Mouse (Mus musculus): ENCODE data around the gene Omt2b. TPM values are rescaled to one million over a fixed set of nuclear protein-coding genes. Genes with fewer than 3 reads are reported as not detected.

Omt2b gene
- polyA plus RNA-seq (2017; shearing (Covaris generic)) = not detected

GRCm38 (mm10) chr9:78327289-78327688 lies at the start of gene Omt2b:
Omt2b (plus strand) TSS chr9:78327589.

DNA sequence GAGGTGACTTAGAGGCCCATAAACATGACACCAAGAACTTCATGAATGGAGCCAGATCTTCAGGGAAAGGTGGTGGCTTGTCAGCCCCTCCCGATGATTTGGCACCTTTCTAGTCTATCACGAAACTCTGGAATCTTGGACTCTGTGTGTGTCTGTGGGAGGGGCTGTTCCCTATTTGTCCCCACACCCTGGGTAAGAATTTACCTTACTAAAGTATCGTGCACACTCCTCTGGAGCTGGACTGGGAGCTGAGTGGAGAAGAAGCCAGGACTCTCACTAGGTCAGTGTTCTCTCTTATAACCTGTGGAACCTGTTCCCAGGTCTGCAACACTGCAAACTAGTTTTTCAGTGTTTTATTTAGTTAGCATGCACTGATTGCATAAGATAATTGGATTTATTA lies 37.7 kb upstream of the Omt2b start, which contains the start of gene Gm10639:
TSS of gene Gm10639 (plus strand) at position 201 of the 400 bp plus-strand sequence.

DNA sequence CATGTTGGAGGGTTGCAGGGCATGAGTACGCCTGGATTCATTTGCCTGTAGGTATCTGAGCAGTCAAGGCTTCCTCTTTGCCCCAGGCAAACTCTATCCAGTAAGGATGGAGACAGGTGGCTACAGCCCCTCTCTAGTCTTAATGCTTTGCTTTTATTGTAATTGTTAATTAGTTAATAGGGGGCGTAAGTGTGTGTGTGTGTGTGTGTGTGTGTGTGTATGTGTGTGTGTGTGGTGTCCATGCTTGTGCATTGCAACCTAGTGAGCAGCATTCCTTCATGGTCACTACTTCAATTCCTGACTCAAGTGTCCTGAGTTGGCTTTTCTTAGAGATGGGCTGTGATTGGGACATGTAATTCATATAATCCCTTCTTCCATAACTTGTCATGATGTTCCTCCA lies 12.7 kb upstream of the Omt2b start, which contains the start of gene Omt2a:
TSS of gene Omt2a (minus strand) at position 101 of the 400 bp plus-strand sequence.

DNA sequence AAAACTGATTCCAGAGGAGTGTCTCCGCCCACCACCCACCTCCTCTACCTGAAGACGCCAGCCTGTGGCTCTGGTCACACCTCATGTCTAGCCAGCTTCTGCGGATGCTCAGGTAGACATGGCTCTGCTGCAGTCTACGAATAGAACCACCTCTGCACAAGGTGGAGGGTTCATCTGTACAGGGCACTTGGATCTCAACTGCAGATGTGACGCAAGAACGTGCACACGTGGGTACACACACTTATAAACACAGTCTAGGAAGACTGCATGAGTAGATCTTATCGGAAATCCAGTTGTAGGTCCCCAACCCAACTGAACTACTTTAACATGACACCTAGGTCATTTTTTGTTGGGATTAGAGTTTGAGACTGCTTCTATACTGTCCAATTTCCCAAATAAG lies 28.2 kb downstream of the Omt2b start, which contains the start of gene Gsta2:
TSS of gene Gsta2 (minus strand) at position 178 of the 400 bp plus-strand sequence.

DNA sequence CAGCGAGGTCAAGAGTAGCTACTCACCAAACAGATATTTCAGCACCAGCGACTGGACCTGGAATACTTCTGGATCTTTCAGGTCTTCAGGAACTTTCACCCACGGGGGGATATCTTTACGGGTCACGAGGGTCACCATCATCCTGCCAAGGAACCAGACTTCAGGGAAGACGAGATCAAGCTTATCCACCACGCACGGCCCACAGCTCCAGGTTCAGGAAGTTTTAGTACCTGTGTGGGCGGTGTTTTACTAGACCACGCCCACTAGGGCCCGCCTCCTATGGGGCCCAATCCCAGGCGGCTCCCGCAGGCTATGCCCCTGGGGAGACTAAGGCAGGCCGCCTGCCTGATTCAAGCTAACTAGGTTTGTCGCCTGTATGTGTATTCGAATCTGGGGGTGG lies 40.6 kb downstream of the Omt2b start, which contains the start of gene Dppa5a:
TSS of gene Dppa5a (minus strand) at position 219 of the 400 bp plus-strand sequence.

GRCm38 (mm10) chr9:78378113-78378785 lies 50.9 kb downstream of the Omt2b start, which contains the start of gene Ooep:
Ooep (minus strand) TSS chr9:78378725.

Other genes starting within 250 kb of the Omt2b start
- gene Fbxo9, start 218.5 kb upstream of the Omt2b start, polyA plus RNA-seq (2017; shearing (Covaris generic)) = 30.3 TPM
- gene Ick, start 218.4 kb upstream of the Omt2b start, polyA plus RNA-seq (2017; shearing (Covaris generic)) = 13.3 TPM
- gene Gsta4, start 144.8 kb upstream of the Omt2b start, polyA plus RNA-seq (2017; shearing (Covaris generic)) = 24.2 TPM
- not detected for gene Gsta1, start 96.9 kb upstream of the Omt2b start, polyA plus RNA-seq (2017; shearing (Covaris generic))
- not detected for gene Gm3776, start 70.5 kb upstream of the Omt2b start, polyA plus RNA-seq (2017; shearing (Covaris generic))
- not detected for gene Gm10639, start 37.7 kb upstream of the Omt2b start, polyA plus RNA-seq (2017; shearing (Covaris generic))
- gene Omt2a, start 12.8 kb upstream of the Omt2b start, polyA plus RNA-seq (2017; shearing (Covaris generic)) = not detected
- not detected for gene Gsta2, start 28.2 kb downstream of the Omt2b start, polyA plus RNA-seq (2017; shearing (Covaris generic))
- not detected for gene Dppa5a, start 40.6 kb downstream of the Omt2b start, polyA plus RNA-seq (2017; shearing (Covaris generic))
- gene Ooep, start 51.1 kb downstream of the Omt2b start, polyA plus RNA-seq (2017; shearing (Covaris generic)) = not detected
- gene Ddx43, start 68.2 kb downstream of the Omt2b start, polyA plus RNA-seq (2017; shearing (Covaris generic)) = 5.9 TPM
- 2.3 TPM for gene Cgas, start 115.6 kb downstream of the Omt2b start, polyA plus RNA-seq (2017; shearing (Covaris generic))
- 17.2 TPM for gene Mto1, start 120.6 kb downstream of the Omt2b start, polyA plus RNA-seq (2017; shearing (Covaris generic))
- gene Gm17324, start 121.2 kb downstream of the Omt2b start, polyA plus RNA-seq (2017; shearing (Covaris generic)) = not detected
- gene Eef1a1, start 161.6 kb downstream of the Omt2b start, polyA plus RNA-seq (2017; shearing (Covaris generic)) = 4,544 TPM

All from inflammation-experienced regulatory T-cells, adult 16 weeks (primary cell).